Mouse (Mus musculus) megakaryocyte, embryonic 14.5 days (primary cell): Measurements from ENCODE around the gene Tns4. TPM values are rescaled to one million over a fixed set of nuclear protein-coding genes. Genes with fewer than 3 reads are reported as not detected.

ENCODE experiments used
- H3K27me3 ChIP-seq: replicated peaks from 2 replicates; pipeline ENCODE3; 2012; ENCODE audit warnings: inconsistent platforms
- H3K36me3 ChIP-seq: replicated peaks from 2 replicates; pipeline ENCODE3; 2012; ENCODE audit warnings: low read length, inconsistent platforms, mixed read lengths
- H3K4me1 ChIP-seq: 2 replicates; pipeline ENCODE4 v1.6.1; 2012; ENCODE audit warnings: inconsistent platforms
- H3K4me3 ChIP-seq: replicated peaks from 2 replicates; pipeline ENCODE3; 2012; ENCODE audit warnings: moderate library complexity, mild to moderate bottlenecking, inconsistent platforms
- H3K9me3 ChIP-seq: 2 replicates; pipeline ENCODE4 v1.6.1; 2012; ENCODE audit warnings: inconsistent platforms
- FLI1 ChIP-seq: IDR thresholded peaks from 2 replicates; pipeline ENCODE4 v1.6.1; 2012; ENCODE audit warnings: low read length, inconsistent platforms, mixed read lengths
- GATA1 ChIP-seq: IDR thresholded peaks from 3 replicates; pipeline ENCODE4 v1.6.1; 2012; ENCODE audit warnings: mixed read lengths, low read length, inconsistent platforms, borderline replicate concordance
- polyA plus RNA-seq: library from polyadenylated mRNA; stranded (reverse); fragments of >175 nt; gene quantifications from 2 replicates; pipeline ENCODE4 v1.2.3, GENCODE M21; 2012; ENCODE audit warnings: low replicate concordance; ENCODE audit not compliant: insufficient read depth

Tns4 gene
- polyA plus RNA-seq, 1 experiment: 0.93 TPM

DNA sequence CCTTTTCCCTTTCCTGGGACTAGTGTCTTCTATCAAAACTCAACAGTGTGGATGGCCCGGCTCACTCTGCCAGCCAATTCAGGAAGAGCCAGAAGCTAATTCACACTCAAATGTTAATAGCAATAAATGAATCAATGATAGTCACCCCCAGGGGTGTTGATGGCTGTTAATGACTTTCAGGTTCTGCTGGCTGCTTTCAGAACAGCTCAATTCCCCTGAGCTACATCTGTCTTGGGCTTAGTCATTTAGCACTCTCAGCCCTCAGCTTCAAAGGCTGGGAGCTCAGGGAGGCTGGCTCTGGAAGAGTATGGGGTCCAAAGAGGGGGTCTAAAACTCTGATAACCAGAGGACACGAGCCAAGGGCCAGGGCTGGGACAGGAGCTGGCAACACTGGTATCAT lies 40.2 kb upstream of the Tns4 start:
- peaks cover 41% of the 10 kb centered on the region for H3K4me1 ChIP-seq

DNA sequence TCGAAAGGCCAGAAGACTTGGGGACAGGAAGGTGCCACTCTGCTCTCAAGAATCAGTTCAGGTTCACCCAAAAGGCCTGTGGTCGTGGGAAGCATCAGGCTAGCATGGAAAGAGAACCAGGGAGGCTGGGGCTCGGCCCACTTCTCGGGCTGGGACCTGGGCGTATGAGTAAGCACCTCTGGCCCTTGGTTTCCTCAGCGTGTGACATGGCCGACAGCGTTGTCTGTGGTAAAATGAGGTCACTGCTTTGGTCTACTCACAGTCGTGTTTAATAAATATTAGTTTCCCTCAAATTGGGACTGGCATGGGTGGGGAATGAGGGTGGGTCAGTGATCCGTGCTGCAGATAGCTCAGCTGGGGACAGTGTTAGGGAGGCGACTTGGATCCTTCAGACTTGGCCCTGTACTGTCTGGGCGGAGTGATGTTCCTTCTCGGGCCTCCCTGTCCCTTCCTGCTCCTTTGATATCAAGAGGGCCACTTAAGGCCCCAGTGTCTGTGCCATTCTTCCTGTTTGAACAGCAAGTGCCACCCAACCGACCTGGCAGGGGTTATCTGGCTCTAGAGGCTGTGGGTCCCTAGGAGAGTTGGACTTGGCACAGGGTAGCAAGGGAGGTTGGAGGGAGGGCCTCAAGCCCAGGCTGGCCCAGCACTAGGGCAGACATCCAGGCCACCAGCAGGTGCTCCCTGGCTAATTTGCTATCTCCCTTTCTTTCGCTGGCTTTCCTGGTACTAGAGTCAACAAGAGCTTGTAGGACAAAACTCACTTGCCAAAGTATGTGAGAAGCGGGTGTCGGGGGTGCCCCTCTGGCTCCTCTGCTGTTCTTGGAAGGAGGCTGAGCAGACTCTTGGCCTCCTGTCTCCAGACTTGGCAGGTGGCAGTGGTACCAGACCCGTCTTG lies 38.9 kb upstream of the Tns4 start:
- Histone ChIP-seq H3K4me1 (peaks cover 37% of the 10 kb centered on the region), H3K9me3 (no peaks in the 10 kb centered on the region), H3K36me3 (no peaks in the 10 kb centered on the region), H3K27me3 (peaks cover 87% of the 10 kb centered on the region), H3K4me3 (no peak overlapping the region)
- TF ChIP-seq FLI1 (no peak), GATA1 (no peak)

More for the DNA sequence above, 40.2 kb upstream of the Tns4 start:
- H3K4me3 ChIP-seq: no peak overlapping the region
- no peaks in the 10 kb centered on the region for H3K9me3 ChIP-seq
- peaks cover 85% of the 10 kb centered on the region for H3K27me3 ChIP-seq
- no peaks in the 10 kb centered on the region for H3K36me3 ChIP-seq
- no peak for TF ChIP-seq FLI1
- TF ChIP-seq GATA1: no peak

DNA sequence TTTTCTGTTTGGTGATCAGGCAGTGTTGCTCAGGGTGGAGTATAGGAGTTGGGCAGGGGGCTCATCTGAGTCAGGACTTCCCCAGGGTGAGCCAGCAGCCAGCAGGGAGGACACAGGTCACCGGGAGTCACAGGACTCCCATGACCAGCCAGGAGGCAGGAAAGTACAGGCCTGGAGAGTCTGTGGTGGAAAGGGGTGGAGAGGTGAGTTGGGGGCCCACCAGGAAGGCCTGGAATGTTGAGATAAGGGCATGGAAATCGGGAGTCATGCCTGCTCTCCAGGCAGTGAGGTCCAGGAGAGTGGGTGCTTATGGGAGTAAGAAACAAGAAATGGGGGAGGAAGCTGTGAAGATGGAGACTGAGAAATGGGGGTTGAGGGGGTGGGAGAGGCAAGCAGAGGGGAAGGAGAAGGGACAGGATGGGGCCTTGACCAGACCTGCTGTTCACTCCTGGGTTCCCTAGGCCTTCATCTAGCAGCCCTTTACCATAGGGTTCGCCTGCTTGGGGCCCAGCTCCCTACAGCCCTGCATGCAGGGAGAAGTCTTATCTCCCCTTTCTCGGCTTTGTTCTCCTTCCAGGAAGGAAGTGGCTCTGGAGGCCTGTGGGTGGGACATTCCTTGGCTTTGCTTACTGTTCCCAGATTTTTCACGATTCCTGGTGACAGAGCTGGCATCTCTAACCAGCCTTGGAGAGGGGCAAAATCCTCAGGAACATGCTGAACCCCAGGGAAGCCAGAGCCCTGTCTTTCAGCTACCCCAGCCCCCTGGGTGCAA lies 37.6 kb upstream of the Tns4 start:
- Histone ChIP-seq H3K9me3 (no peaks in the 10 kb centered on the region), H3K36me3 (no peaks in the 10 kb centered on the region), H3K27me3 (peaks cover 84% of the 10 kb centered on the region), H3K4me3 (no peak overlapping the region), H3K4me1 (peaks cover 37% of the 10 kb centered on the region)
- TF ChIP-seq FLI1: no peak
- TF ChIP-seq GATA1: no peak

DNA sequence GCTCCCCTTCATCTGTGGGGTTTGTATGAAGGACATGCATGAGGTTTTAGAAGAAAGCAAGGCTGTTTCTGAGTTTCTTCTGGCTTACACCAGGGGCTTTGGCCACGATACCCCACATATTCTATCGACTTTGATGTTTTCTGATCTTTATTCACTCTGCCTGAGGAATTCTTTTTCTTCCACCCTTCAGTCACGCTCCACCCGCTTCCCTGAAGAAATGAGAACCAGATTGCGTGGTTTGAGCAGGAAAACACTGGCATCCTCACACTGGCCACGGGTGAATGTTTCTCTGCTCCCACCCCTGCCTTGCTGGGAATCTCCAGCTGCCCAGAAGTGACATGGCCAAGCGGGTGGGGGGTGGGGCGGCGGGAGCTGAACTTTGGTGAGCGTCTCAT lies 35.5 kb upstream of the Tns4 start:
- no peaks in the 10 kb centered on the region for H3K9me3 ChIP-seq
- peaks cover 37% of the 10 kb centered on the region for H3K4me1 ChIP-seq
- peaks cover 82% of the 10 kb centered on the region for H3K27me3 ChIP-seq
- no peaks in the 10 kb centered on the region for H3K36me3 ChIP-seq
- no peak overlapping the region for H3K4me3 ChIP-seq
- TF ChIP-seq FLI1 (no peak), GATA1 (no peak)

DNA sequence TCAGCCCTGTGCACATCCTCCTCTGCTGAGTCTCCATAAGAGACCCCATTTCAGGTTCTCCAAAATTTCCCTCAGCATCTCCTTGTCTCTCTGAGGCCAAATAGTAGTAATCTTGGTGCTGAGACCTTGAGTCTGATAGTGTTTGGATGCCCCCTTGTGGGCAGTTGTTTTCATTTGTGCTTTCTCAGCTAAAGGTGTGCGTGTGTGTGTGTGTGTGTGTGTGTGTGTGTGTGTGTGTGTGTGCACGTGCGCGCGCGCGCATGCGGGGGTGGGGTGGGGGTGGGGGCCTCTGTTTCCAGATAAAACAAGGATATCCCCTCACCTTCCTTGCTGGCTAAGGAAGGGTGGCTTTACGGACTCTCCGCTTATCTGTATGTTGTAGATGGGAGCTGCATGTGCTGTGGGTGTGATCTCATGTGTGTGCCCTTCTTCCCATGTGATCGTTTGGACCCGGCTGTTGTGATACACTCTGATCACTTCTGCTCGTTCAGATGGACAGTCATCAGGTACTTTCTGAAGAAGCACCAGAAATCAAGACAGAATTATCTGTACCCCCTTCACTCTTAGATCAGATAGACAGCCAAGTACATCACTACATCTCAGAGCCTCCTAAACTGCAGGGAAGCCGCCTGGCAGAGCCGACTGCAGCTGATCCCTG lies 35.0 kb upstream of the Tns4 start:
- no peak for TF ChIP-seq FLI1
- no peak for TF ChIP-seq GATA1
- Histone ChIP-seq H3K27me3 (peaks cover 76% of the 10 kb centered on the region), H3K36me3 (no peaks in the 10 kb centered on the region), H3K4me3 (no peak overlapping the region), H3K4me1 (peaks cover 37% of the 10 kb centered on the region), H3K9me3 (no peaks in the 10 kb centered on the region)

DNA sequence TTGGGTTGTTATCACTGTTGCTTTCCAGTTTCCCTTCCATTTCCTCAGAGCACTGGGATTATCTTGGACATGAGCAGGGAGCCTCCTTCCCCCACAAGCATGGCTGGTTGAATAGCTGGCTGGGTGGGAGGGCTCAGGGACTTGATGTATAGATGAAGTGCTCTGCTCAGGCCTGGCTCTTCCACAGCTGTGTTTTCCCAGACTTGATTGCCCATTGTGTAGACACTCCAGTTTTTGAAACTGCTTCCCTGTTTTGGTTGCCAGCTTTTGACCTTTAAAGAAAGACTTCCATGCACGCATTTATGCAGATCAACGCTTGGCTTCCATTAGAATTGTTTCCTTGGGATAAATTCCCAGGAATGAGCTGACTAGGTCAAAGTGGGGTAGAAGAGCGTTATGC lies 33.6 kb upstream of the Tns4 start:
- Histone ChIP-seq H3K27me3 (peaks cover 66% of the 10 kb centered on the region), H3K4me3 (no peak overlapping the region), H3K36me3 (no peaks in the 10 kb centered on the region), H3K4me1 (peaks cover 31% of the 10 kb centered on the region), H3K9me3 (peaks cover 5% of the 10 kb centered on the region; the same call in 1 of the 2 replicates)
- TF ChIP-seq FLI1: no peak
- no peak for TF ChIP-seq GATA1

DNA sequence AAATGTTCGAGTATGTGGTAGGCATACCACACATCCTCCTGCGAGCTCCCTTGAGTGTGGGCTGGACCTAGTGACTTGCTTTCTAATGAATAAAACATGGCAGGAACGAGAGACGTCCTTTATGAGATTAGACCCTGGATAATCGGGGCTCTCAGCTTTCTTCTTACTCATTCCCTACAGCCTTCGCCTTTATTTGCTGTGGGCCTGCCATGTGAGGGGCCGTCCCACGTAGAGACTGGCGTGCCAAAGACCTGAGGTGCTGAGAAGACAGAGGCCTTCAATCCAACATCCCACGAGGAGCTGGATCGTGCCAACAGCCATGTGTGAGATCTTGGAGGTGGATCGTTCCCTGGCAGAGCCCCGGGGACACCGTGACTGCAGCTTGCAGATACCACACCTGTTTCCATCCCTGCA lies 32.1 kb upstream of the Tns4 start:
- Histone ChIP-seq H3K36me3 (no peaks in the 10 kb centered on the region), H3K4me3 (no peak overlapping the region), H3K9me3 (peaks cover 5% of the 10 kb centered on the region; the same call in 1 of the 2 replicates), H3K4me1 (peaks cover 17% of the 10 kb centered on the region), H3K27me3 (peaks cover 55% of the 10 kb centered on the region)
- TF ChIP-seq FLI1 (no peak), GATA1 (no peak)

DNA sequence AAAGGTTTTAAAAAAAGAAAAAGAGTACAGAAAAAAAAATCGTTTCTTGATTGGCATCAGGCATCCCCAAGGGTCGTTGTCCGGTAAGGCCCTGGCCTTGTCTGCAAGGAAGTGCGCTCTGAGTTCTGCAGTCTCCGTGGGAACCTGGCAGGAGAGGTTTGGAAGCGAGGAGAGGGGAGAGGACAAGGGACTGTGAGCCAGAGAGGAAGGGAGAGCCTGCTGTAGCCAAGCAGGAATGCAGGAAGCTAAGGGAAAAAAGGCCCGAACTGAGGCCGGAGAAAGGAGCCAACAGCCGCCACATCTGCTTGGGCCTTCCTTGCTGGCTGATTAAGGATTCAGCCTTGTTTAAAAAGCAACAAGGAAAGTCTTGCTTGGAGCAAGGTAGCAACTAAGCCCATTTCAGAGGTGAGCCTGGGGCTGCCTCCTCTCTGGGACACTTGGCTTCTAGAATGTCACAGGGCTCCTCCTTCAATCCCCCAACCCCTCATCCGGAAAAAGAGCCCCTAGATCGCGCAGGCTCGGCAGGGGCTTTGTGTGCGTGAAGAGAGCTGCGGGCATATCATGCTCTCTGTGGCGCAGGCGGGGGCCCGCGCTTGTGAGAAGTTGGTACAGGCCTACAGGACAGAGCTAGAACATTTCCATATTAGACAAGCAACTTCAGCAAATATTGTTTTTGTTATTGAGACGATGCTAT lies 31.6 kb upstream of the Tns4 start:
- no peak for TF ChIP-seq GATA1
- no peak for TF ChIP-seq FLI1
- H3K27me3 ChIP-seq: peaks cover 53% of the 10 kb centered on the region

DNA sequence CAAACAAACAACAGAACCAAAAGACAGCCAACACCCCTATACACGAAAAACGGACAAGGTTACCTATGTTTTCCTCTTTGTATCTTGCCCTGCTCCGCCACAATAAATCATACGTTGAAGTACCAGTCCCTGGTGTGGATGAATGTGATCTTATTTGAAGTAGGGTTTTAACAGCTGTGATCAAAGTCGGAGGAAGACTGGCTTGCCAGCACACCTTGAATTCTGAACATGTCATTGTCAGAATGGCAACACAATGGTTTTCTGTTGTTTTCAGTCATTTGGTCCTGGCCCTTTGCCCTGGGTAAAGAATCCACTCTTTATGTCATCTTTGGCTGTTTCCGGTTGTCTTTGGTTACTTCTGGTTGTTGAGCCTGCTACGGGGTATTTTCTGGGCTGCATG lies 29.9 kb upstream of the Tns4 start:
- no peak overlapping the region for H3K4me3 ChIP-seq
- H3K4me1 ChIP-seq: no peaks in the 10 kb centered on the region
- peaks cover 43% of the 10 kb centered on the region for H3K27me3 ChIP-seq
- H3K9me3 ChIP-seq: peaks cover 5% of the 10 kb centered on the region; the same call in 1 of the 2 replicates
- no peak for TF ChIP-seq FLI1
- no peak for TF ChIP-seq GATA1
- H3K36me3 ChIP-seq: no peaks in the 10 kb centered on the region

More for the DNA sequence above, 31.6 kb upstream of the Tns4 start:
- H3K36me3 ChIP-seq: no peaks in the 10 kb centered on the region
- no peak overlapping the region for H3K4me3 ChIP-seq
- peaks cover 13% of the 10 kb centered on the region for H3K4me1 ChIP-seq
- peaks cover 5% of the 10 kb centered on the region; the same call in 1 of the 2 replicates for H3K9me3 ChIP-seq
